Mouse (Mus musculus): Measurements from ENCODE around the gene Ift140.
"Not testable (repeated sequence)": the region's sequence is repeated elsewhere in the genome, so short reads cannot be mapped to it uniquely, and the experiment has no call there.

The Ift140 gene

GRCm38 (mm10) chr17:25115664-25116432 lies 100.0 kb downstream of the Ift140 start, which contains the start of gene Telo2:
Gene Telo2, minus strand, starts transcription at chr17:25115967.
- DNase-seq (ENCODE audit: extremely low spot score, low spot score), result peak; percentile 92

DNA sequence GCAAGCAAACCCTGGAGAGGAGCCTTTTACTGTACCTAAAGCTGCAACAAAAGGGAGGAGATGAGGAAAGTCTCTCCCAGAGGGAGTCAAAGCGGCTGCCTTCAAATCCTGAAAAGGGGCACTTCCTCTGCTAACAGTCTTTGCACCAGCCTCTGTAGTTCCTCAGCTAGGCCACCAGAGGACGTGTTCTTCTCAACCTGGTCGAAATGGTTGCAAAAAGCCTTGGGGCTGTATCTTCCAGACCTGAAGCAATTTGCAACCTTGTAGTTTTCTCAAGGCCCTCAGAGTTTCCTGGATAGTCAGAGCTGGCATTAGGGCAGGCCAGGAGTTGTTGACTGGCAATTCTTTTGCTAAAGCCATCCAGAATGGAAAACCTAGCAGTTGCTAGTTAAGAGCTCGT lies 101.4 kb downstream of the Ift140 start:
- DNase-seq (ENCODE audit: extremely low spot score, low spot score), result no peak

GRCm38 (mm10) chr17:25120406-25120805 lies 104.5 kb downstream of the Ift140 start, which contains the start of gene Ptx4:
Gene Ptx4, plus strand, starts transcription at chr17:25120760.
- no peak for DNase-seq (ENCODE audit: extremely low spot score, low spot score)

- DNase-seq (ENCODE audit: extremely low spot score, low spot score), result no peak
Measured at GRCm38 (mm10) chr17:25123979-25124378, 108.1 kb downstream of the Ift140 start.

DNA sequence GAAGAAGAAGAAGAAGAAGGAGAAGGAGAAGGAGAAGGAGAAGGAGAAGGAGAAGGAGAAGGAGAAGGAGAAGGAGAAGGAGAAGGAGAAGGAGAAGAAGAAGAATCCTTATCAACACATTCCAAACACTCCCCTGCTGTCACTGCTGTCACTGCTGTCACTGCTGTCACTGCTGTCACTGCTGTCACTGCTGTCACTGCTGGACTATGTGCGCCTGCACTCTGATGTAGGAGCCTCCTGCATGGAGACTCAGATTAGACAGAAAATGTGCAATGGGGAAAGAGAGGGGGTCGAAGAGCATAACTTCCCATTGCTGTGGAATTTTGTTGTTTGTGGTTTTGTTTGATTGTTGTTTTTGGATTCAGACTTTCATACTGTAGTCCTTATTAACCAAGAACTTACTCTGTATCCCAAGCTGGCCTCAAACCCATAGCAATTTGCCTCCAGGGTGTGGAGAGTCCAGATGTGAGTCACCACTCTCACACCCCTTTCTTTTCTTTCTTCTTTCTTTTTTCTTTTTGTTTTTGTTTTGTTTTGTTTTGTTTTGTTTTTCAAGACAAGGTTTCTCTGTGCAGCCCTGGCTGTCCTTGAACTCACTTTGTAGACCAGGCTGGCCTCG lies 109.7 kb downstream of the Ift140 start:
- DNase-seq (ENCODE audit: extremely low spot score, low spot score), result not testable (repeated sequence)

DNA sequence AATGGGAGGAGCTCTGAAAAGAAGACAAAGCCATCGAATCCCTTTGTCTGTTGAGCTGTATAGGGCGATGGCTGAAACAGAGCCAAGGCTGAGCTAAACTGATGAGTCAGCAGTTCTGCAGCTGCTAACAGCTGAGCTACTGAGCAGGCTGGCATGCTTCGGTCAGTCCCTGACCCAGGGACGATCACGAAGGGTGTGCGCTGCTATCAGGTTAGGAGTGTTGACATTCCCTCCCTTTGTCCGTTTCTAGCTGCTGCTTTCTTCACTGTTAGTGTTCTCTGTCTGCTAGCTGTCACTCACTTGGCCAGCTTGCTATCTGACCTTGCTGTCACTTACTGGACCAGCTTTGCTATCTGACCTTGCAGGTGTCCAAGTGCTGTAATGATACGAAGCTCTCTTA lies 111.2 kb downstream of the Ift140 start:
- no peak for DNase-seq (ENCODE audit: extremely low spot score, low spot score)

- no peak for DNase-seq (ENCODE audit: extremely low spot score, low spot score)
Measured at GRCm38 (mm10) chr17:25127681-25128080, 111.8 kb downstream of the Ift140 start.

- DNase-seq (ENCODE audit: extremely low spot score, low spot score), result no peak
Measured at GRCm38 (mm10) chr17:25130060-25130459, 114.2 kb downstream of the Ift140 start.

DNA sequence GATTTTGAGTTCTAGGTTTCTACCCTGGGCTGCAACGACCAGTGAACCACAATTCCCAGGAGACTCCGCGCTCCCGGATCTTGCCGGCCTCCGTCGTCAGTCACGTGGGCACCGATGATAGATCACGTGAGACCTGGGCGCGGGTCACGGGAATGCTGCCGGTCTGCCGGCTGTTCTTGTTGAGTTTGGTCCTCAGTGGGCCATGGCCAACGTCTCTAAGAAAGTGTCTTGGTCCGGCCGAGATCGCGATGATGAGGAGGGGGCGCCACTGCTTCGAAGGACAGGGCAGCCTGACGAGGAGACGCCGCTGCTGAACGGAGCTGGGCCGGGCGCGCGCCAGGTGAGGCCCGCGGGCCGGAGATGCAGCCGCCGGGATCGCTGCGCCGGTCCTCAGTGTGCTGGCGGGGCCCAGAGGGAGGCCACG lies 117.4 kb downstream of the Ift140 start, which contains the start of gene Clcn7:
Gene Clcn7 (plus strand): TSS at position 117 of the 424 bp plus-strand sequence.
- DNase-seq (ENCODE audit: extremely low spot score, low spot score), result peak; percentile 92

- no peak for DNase-seq (ENCODE audit: extremely low spot score, low spot score)
Measured at GRCm38 (mm10) chr17:25135622-25136021, 119.7 kb downstream of the Ift140 start.

DNA sequence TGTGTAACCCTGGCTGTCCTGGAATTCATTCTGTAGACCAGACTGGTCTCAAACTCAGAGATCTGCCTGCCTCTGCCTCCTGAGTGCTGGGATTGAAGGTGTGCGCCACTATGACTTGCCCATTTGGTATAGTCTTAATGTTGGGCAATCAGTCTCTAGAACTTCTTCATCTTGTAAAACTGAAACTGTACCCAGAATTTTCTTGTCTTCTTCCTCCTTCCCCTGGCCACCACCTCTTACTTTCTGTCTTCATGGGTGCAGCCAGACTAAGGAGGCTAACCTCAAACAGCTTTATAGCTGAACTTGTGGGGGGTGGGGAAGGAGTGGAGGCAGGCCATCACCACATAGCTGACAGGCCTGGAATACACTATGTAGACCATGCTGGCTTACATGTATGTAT lies 122.9 kb downstream of the Ift140 start:
- DNase-seq (ENCODE audit: extremely low spot score, low spot score), result no peak

GRCm38 (mm10) chr17:25139960-25140359 lies 124.1 kb downstream of the Ift140 start:
- no peak for DNase-seq (ENCODE audit: extremely low spot score, low spot score)

Data from neural tube, embryonic 10.5 days (tissue).